Mouse (Mus musculus) lung, embryonic 16.5 days (tissue): ENCODE results near the gene Ppp6r1. TPM values are rescaled to one million over a fixed set of nuclear protein-coding genes. Genes with fewer than 3 reads are reported as not detected.

Source experiments
- polyA plus RNA-seq: library from polyadenylated mRNA; unstranded; fragments of >200 nt; fragmentation: Nextera tagmentation; extraction: Ambion mirVana; gene quantifications from 2 replicates; pipeline ENCODE4 v1.2.1, GENCODE M21; 2015

Ppp6r1 gene
- polyA plus RNA-seq, 1 experiment from 2014 or later: 3.9 TPM

Other genes with a start within 250 kb of the Ppp6r1 start
- 19.5 and 22.4 TPM in 2 replicates for gene Rdh13, start 213.4 kb downstream of the Ppp6r1 start, polyA plus RNA-seq
- gene Eps8l1, start 198.3 kb downstream of the Ppp6r1 start, polyA plus RNA-seq: 21.3 and 23.6 TPM in 2 replicates
- gene Ppp1r12c, start 157.3 kb downstream of the Ppp6r1 start, polyA plus RNA-seq: 20.1 and 21.0 TPM in 2 replicates
- 28.6 and 34.6 TPM in 2 replicates for gene Tnnt1, start 142.6 kb downstream of the Ppp6r1 start, polyA plus RNA-seq
- gene Tnni3, start 134.8 kb downstream of the Ppp6r1 start, polyA plus RNA-seq: 77.2 and 102 TPM in 2 replicates
- gene Dnaaf3, start 126.6 kb downstream of the Ppp6r1 start, polyA plus RNA-seq: 4.7 TPM in 2 replicates
- gene Syt5, start 111.5 kb downstream of the Ppp6r1 start, polyA plus RNA-seq: 5.5 and 8.3 TPM in 2 replicates
- gene Ptprh, start 55.0 kb downstream of the Ppp6r1 start, polyA plus RNA-seq: not detected in 2 replicates
- gene Tmem86b, start 27.6 kb downstream of the Ppp6r1 start, polyA plus RNA-seq: 0.69 and 1.7 TPM in 2 replicates
- 85.7 and 90.9 TPM in 2 replicates for gene Hspbp1, start 26.0 kb upstream of the Ppp6r1 start, polyA plus RNA-seq
- 0.68 and 0.74 TPM in 2 replicates for gene Brsk1, start 31.6 kb upstream of the Ppp6r1 start, polyA plus RNA-seq
- 0.14 TPM in 1 of 2 replicates, not detected in the other for gene Tmem150b, start 66.2 kb upstream of the Ppp6r1 start, polyA plus RNA-seq
- 57.2 and 60.2 TPM in 2 replicates for gene Kmt5c, start 81.1 kb upstream of the Ppp6r1 start, polyA plus RNA-seq
- 77.9 and 94.0 TPM in 2 replicates for gene Cox6b2, start 94.1 kb upstream of the Ppp6r1 start, polyA plus RNA-seq
- gene Fam71e2, start 112.3 kb upstream of the Ppp6r1 start, polyA plus RNA-seq: not detected in 2 replicates
- 0.18 and 0.19 TPM in 2 replicates for gene Il11, start 123.8 kb upstream of the Ppp6r1 start, polyA plus RNA-seq
- 0.34 and 0.48 TPM in 2 replicates for gene Tmem190, start 123.9 kb upstream of the Ppp6r1 start, polyA plus RNA-seq
- 14.7 and 17.9 TPM in 2 replicates for gene Tmem238, start 130.6 kb upstream of the Ppp6r1 start, polyA plus RNA-seq
- 337 and 342 TPM in 2 replicates for gene Rpl28, start 133.9 kb upstream of the Ppp6r1 start, polyA plus RNA-seq
- 355 and 372 TPM in 2 replicates for gene Ube2s, start 153.6 kb upstream of the Ppp6r1 start, polyA plus RNA-seq
- 0.99 and 1.2 TPM in 2 replicates for gene Shisa7, start 185.7 kb upstream of the Ppp6r1 start, polyA plus RNA-seq
- 14.1 and 15.7 TPM in 2 replicates for gene Isoc2b, start 211.2 kb upstream of the Ppp6r1 start, polyA plus RNA-seq
- 0.87 and 1.3 TPM in 2 replicates for gene Isoc2a, start 218.1 kb upstream of the Ppp6r1 start, polyA plus RNA-seq
- 0.21 TPM in 1 of 2 replicates, not detected in the other for gene Gm36210, start 247.5 kb upstream of the Ppp6r1 start, polyA plus RNA-seq